ENCODE assay signal across 17 mouse cellular contexts in the genomic region with DNA sequence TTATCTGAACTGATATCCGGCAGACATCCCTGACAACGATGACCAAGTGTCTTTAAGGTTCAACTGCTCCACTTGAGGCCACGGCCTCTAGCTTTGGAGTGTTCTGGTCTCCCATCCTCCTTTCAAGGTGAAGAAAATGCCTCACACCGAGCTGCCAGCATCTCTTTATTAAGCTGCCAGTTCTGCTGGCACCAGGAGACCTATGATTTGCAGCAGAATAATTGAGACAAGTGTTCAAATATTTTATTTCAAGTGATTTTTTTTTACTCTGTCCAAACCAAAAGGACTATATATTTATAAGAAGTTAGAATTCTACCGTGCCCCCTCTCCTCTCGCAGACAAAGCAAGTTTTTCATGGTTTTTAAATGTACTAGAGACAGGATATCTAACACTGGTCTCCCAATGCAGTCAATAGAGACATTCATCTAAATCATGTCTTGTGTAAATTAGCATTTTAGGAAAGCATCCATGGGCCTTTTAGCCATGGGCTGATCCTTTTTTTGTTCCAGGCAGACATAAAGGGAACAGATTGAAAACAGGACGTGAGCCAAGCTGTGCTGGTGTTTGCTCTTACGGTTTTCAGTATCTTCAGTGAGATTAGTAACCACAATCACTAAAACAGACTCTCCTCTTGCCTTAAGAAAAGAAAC.
A peak's percentile ranks its signal among the peaks of the same experiment; 100 is the strongest.
DNase-seq lines count a peak whose midpoint lies in the region; ATAC-seq lines count a peak whose summit lies in the region.
"Had no signal": no experiment of that assay in that cellular context is flagged by ENCODE, and none has a peak within 500 bp of the region (broad histone marks: within the 10 kb centered on the region; RNA-seq: fewer than 3 reads in every experiment).

No protein-coding gene starts in this region.

- H3K4me3 ChIP-seq in forebrain, embryonic 16.5 days (replicated peaks; ENCODE audit: low read length) = no peak overlapping the region
- H3K4me3 ChIP-seq in midbrain, embryonic 13.5 days (replicated peaks) = no peak overlapping the region
- H3K4me3 ChIP-seq: embryonic facial prominence, embryonic 13.5 days; lung, embryonic 15.5 days; stomach, embryonic 15.5 days had no signal

- H3K27ac ChIP-seq in forebrain, embryonic 16.5 days (ENCODE audit: low read length) = peak overlapping the region; percentile 45; the same call in 1 of the 2 replicates
- H3K27ac ChIP-seq in midbrain, embryonic 13.5 days = no peak overlapping the region
- H3K27ac ChIP-seq: embryonic facial prominence, embryonic 13.5 days; lung, embryonic 15.5 days; stomach, embryonic 15.5 days had no signal

- no peak for DNase-seq in frontal cortex, postnatal 36 days (ENCODE audit: low spot score in 2 of 2)
- DNase-seq in retina, embryonic 14.5 days (ENCODE audit: low spot score) = peak; percentile 32
- no peak for DNase-seq in urinary bladder, postnatal 14 days (ENCODE audit: low spot score)
- DNase-seq in adrenal gland, adult 2 months = no peak
- DNase-seq in gastrocnemius, postnatal 36 days = no peak
- DNase-seq: cerebellum, adult 18-20 months; heart, postnatal 36 days; kidney, adult 2 months; kidney, postnatal 36 days; spleen, adult 18-20 months had no signal

- H3K4me2 ChIP-seq in forebrain, embryonic 16.5 days (ENCODE audit: low read length) = peak overlapping the region; percentile 2; the same call in 1 of the 2 replicates
- 0 out of 2 replicates have a peak overlapping the region, but pooled peaks have one; percentile 5 for H3K4me2 ChIP-seq in midbrain, embryonic 13.5 days (replicated peaks)
- H3K4me2 ChIP-seq: embryonic facial prominence, embryonic 13.5 days; heart, embryonic 11.5 days; lung, embryonic 15.5 days; stomach, embryonic 15.5 days had no signal

- H3K9me3 ChIP-seq in forebrain, embryonic 16.5 days (ENCODE audit: control insufficient read depth, low read length) = no peaks in the 10 kb centered on the region
- H3K9me3 ChIP-seq in midbrain, embryonic 13.5 days = no peaks in the 10 kb centered on the region
- H3K9me3 ChIP-seq: embryonic facial prominence, embryonic 13.5 days; lung, embryonic 15.5 days; stomach, embryonic 15.5 days had no signal

- H3K27me3 ChIP-seq in forebrain, embryonic 16.5 days (replicated peaks; ENCODE audit: control insufficient read depth, insufficient read depth, low read length) = no peaks in the 10 kb centered on the region
- no peaks in the 10 kb centered on the region; the same call in 1 of the 2 replicates for H3K27me3 ChIP-seq in midbrain, embryonic 13.5 days
- H3K27me3 ChIP-seq: embryonic facial prominence, embryonic 13.5 days; lung, embryonic 15.5 days; stomach, embryonic 15.5 days had no signal

- no peaks in the 10 kb centered on the region for H3K36me3 ChIP-seq in forebrain, embryonic 16.5 days (ENCODE audit: control insufficient read depth, insufficient read depth)
- H3K36me3 ChIP-seq in midbrain, embryonic 13.5 days = no peaks in the 10 kb centered on the region
- H3K36me3 ChIP-seq: embryonic facial prominence, embryonic 13.5 days; lung, embryonic 15.5 days; stomach, embryonic 15.5 days had no signal

- H3K9ac ChIP-seq in forebrain, embryonic 16.5 days (replicated peaks; ENCODE audit: low read depth, low read length) = no peak overlapping the region
- no peak overlapping the region for H3K9ac ChIP-seq in midbrain, embryonic 13.5 days (replicated peaks)
- H3K9ac ChIP-seq: embryonic facial prominence, embryonic 13.5 days; lung, embryonic 15.5 days; stomach, embryonic 15.5 days had no signal

- peak; percentile 47; the same call in 1 of the 2 replicates for ATAC-seq in frontal cortex, adult (ENCODE audit: low TSS enrichment)
- peak; percentile 88 for ATAC-seq in forebrain, embryonic 16.5 days
- ATAC-seq in midbrain, embryonic 13.5 days = peak; percentile 83

- intact Hi-C loops in gastrocnemius, postnatal 36 days (cut with DNase I) = no loop called here

- WGBS in forebrain, embryonic 16.5 days = 8% methylated on average over 8 of the region's 8 CpGs
- 7% methylated on average over 8 of the region's 8 CpGs for WGBS in midbrain, embryonic 13.5 days

- H3K4me1 ChIP-seq in forebrain, embryonic 16.5 days (replicated peaks; ENCODE audit: control insufficient read depth, insufficient read depth, low read length) = peaks cover 7% of the 10 kb centered on the region
- H3K4me1 ChIP-seq in midbrain, embryonic 13.5 days (replicated peaks) = peaks cover 16% of the 10 kb centered on the region
- H3K4me1 ChIP-seq: lung, embryonic 15.5 days; stomach, embryonic 15.5 days had no signal
